Mouse (Mus musculus) bone marrow, adult 2 months (tissue): ENCODE data around the gene Echdc3.

ENCODE experiments used
- CTCF ChIP-seq: fragments of 200-500 bp; IDR thresholded peaks from 2 replicates; pipeline ENCODE4 v1.5.1; 2011; ENCODE audit warnings: low read length, control low read depth; ENCODE audit not compliant: control insufficient read depth, insufficient read depth
- POLR2A ChIP-seq: fragments of 200-500 bp; IDR thresholded peaks from 2 replicates; pipeline ENCODE4 v1.6.1; 2011; ENCODE audit warnings: low read depth, mild to moderate bottlenecking, control low read depth, low read length, borderline replicate concordance; ENCODE audit not compliant: control insufficient read depth

DNA sequence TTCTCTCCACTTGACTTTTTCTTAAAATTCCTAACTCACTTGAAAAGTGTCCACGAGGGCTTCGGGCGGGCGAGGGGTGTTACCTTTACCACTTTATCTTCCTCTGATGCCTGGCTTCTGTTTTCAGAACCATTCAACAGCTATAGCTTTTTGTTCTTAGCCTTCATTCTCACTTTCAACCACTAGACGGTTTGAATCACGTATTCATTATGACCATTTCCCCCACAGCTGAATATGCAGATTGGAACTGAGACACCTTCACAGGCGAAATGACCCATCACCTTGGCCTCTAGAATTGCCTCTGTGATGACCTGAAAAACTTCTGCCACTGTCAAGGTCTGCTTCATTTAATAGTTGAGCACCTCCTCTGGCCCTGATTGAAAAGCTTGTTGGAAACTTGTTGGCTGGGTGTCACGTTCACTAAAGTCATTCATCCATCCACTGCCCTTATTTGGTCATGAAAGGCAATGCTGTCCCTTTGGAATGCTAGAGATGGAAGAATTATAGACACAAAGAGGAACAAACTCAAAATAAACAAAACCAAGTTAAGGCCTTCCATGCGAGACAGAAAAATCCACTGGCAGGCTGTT is 72.2 kb downstream of the Echdc3 start:
- TF ChIP-seq CTCF (no peak), POLR2A (no peak)
